Mouse (Mus musculus) megakaryocyte, embryonic 14.5 days (primary cell): ENCODE measurements around the gene Dpysl5.

Source experiments
- FLI1 ChIP-seq: IDR thresholded peaks from 2 replicates; pipeline ENCODE4 v1.6.1; 2012; ENCODE audit warnings: low read length, inconsistent platforms, mixed read lengths
- GATA1 ChIP-seq: IDR thresholded peaks from 3 replicates; pipeline ENCODE4 v1.6.1; 2012; ENCODE audit warnings: mixed read lengths, low read length, inconsistent platforms, borderline replicate concordance

- TF ChIP-seq GATA1: no peak
- no peak for TF ChIP-seq FLI1
These were observed 69.8 kb downstream of the Dpysl5 start for GRCm38 (mm10) chr5:30781147-30781546.
